Mouse (Mus musculus): ENCODE data around the gene Il20ra. TPM values are rescaled to one million over a fixed set of nuclear protein-coding genes. Genes with fewer than 3 reads are reported as not detected.
"Not testable (repeated sequence)": the region's sequence is repeated elsewhere in the genome, so short reads cannot be mapped to it uniquely, and the experiment has no call there.

Gene Il20ra
- total and polyA plus RNA-seq, 2 experiments from 2014 or later = 0.71 to 1.1 TPM

GRCm38 (mm10) chr10:19711020-19711419, 1.4 kb upstream of the Il20ra start:
- DNase-seq (ENCODE audit: low spot score) = no peak
- Histone ChIP-seq H3K9me3 (ENCODE audit: low read length) (no peaks in the 10 kb centered on the region), H3K27me3 (ENCODE audit: insufficient read depth, low read length) (0 out of 2 replicates have a peak, but pooled peaks cover 3% of the 10 kb centered on the region), H3K4me1 (ENCODE audit: insufficient read depth, low read length) (no peaks in the 10 kb centered on the region), H3K4me2 (ENCODE audit: low read depth, low read length) (no peak overlapping the region), H3K36me3 (ENCODE audit: insufficient read depth, low read length) (no peaks in the 10 kb centered on the region), H3K27ac (no peak overlapping the region), H3K4me3 (ENCODE audit: low read length) (no peak overlapping the region), H3K9ac (replicated peaks; ENCODE audit: low read length) (no peak overlapping the region)
- TF ChIP-seq CTCF (IDR thresholded peaks at IDR 0.05; ENCODE audit: low read depth) = no peak
- WGBS = 84% methylated on average over 3 of the region's 3 CpGs
- ATAC-seq = no peak

DNA sequence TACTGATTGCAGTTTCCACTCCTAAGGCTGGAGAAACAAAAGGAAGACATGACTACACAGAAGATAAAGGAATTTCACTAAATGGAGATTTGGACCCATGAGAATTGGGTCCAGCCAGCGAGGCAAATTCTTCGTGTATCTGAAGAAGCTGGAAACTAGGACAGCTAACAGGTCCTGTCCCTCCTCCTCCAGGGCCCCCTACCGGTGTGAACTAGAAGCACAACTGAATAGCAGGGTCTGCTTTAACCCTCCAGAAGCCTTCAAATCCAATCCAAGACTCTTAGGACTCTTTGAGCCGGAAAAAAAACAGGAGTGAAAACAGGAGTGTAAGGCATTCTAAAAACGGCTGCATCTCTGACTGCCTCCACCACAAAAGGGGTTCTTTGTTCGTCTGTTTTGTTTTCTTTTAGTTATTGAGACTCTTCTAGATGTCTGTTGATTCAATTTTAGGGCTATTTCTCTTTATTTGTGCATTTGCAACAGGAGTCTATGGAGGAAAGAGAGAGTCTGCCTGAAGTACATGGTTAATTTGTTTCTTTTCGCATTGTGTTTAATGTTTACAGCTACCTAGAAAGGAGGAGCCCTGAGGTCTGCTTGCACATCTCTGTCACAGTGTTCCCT, 709 bp upstream of the Il20ra start:
- no peak overlapping the region for H3K27ac ChIP-seq
- 36% methylated on average over 7 of the region's 7 CpGs for WGBS
- H3K9ac ChIP-seq (replicated peaks; ENCODE audit: low read length) = no peak overlapping the region
- DNase-seq (ENCODE audit: low spot score) = peak; percentile 50
- TF ChIP-seq CTCF (IDR thresholded peaks at IDR 0.05; ENCODE audit: low read depth) = peak; percentile 55
- no peak overlapping the region; the same call in 1 of the 2 replicates for H3K4me3 ChIP-seq (ENCODE audit: low read length)
- no peak for ATAC-seq
- peak overlapping the region; percentile 94 for H3K4me2 ChIP-seq (ENCODE audit: low read depth, low read length)
- H3K27me3 ChIP-seq (ENCODE audit: insufficient read depth, low read length) = 0 out of 2 replicates have a peak, but pooled peaks cover 3% of the 10 kb centered on the region
- no peaks in the 10 kb centered on the region for H3K36me3 ChIP-seq (ENCODE audit: insufficient read depth, low read length)
- H3K9me3 ChIP-seq (ENCODE audit: low read length) = no peaks in the 10 kb centered on the region
- no peaks in the 10 kb centered on the region for H3K4me1 ChIP-seq (ENCODE audit: insufficient read depth, low read length)

DNA sequence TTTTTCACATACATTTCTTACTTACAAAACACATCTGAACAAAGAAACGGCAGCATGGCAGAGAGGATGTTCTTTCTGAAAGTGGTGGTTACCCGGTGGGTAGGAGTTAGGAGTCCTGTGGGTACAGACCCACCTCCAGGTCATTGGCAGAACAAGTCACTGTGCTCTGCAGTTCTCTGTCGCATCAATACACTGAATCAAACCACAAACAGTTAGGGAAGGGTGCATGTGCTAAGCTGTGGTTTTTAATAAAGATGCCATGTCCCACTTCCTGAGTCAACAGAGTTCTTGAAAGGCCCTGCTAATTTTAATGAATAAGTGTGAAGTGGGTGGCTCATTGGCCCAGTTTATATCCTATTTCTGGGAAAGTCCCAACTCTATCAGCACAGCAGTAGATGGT, 6.3 kb downstream of the Il20ra start:
- Histone ChIP-seq H3K4me3 (ENCODE audit: low read length) (no peak overlapping the region), H3K9ac (replicated peaks; ENCODE audit: low read length) (no peak overlapping the region), H3K27ac (no peak overlapping the region), H3K36me3 (ENCODE audit: insufficient read depth, low read length) (no peaks in the 10 kb centered on the region), H3K27me3 (ENCODE audit: insufficient read depth, low read length) (no peaks in the 10 kb centered on the region), H3K4me1 (ENCODE audit: insufficient read depth, low read length) (no peaks in the 10 kb centered on the region), H3K9me3 (ENCODE audit: low read length) (no peaks in the 10 kb centered on the region), H3K4me2 (ENCODE audit: low read depth, low read length) (no peak overlapping the region)
- WGBS = 87% methylated on average over 3 of the region's 3 CpGs
- no peak for DNase-seq (ENCODE audit: low spot score)
- TF ChIP-seq CTCF (IDR thresholded peaks at IDR 0.05; ENCODE audit: low read depth) = no peak
- no peak for ATAC-seq

- TF ChIP-seq CTCF (IDR thresholded peaks at IDR 0.05; ENCODE audit: low read depth) = no peak
- Histone ChIP-seq H3K9me3 (ENCODE audit: low read length) (no peaks in the 10 kb centered on the region), H3K27ac (no peak overlapping the region), H3K36me3 (ENCODE audit: insufficient read depth, low read length) (no peaks in the 10 kb centered on the region), H3K4me3 (ENCODE audit: low read length) (no peak overlapping the region), H3K4me1 (ENCODE audit: insufficient read depth, low read length) (no peaks in the 10 kb centered on the region), H3K4me2 (ENCODE audit: low read depth, low read length) (no peak overlapping the region), H3K9ac (replicated peaks; ENCODE audit: low read length) (no peak overlapping the region), H3K27me3 (ENCODE audit: insufficient read depth, low read length) (no peaks in the 10 kb centered on the region)
- WGBS = 41% methylated on average over 3 of the region's 3 CpGs
- ATAC-seq (no peak), DNase-seq (ENCODE audit: low spot score) (no peak)
Observed at GRCm38 (mm10) chr10:19722320-19722719, 9.9 kb downstream of the Il20ra start.

- no peak for TF ChIP-seq CTCF (IDR thresholded peaks at IDR 0.05; ENCODE audit: low read depth)
- no peak for ATAC-seq
- Histone ChIP-seq H3K9me3 (ENCODE audit: low read length) (no peaks in the 10 kb centered on the region), H3K27ac (no peak overlapping the region), H3K27me3 (ENCODE audit: insufficient read depth, low read length) (no peaks in the 10 kb centered on the region), H3K4me3 (ENCODE audit: low read length) (no peak overlapping the region), H3K4me1 (ENCODE audit: insufficient read depth, low read length) (no peaks in the 10 kb centered on the region), H3K36me3 (ENCODE audit: insufficient read depth, low read length) (no peaks in the 10 kb centered on the region), H3K4me2 (ENCODE audit: low read depth, low read length) (no peak overlapping the region), H3K9ac (replicated peaks; ENCODE audit: low read length) (no peak overlapping the region)
- WGBS = 94% methylated on average over 11 of the region's 11 CpGs
- no peak for DNase-seq (ENCODE audit: low spot score)
Observed at GRCm38 (mm10) chr10:19724158-19724832, 11.9 kb downstream of the Il20ra start.

DNA sequence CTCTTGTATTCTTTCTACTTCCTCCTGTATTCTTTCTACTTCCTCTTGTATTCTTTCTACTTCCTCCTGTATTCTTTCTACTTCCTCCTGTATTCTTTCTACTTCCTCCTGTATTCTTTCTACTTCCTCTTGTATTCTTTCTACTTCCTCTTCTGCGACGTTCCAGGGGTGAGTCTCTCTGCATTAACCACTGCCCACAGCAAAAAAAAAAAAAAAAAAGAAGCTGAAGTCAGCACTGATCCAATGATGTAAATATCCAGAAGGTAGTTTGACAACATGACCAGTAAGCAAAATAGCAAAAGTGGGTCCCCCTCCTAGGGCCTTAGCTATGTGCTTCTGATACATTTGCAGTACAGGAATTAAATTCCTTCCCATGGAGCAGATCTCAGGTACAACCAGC, 26.1 kb downstream of the Il20ra start:
- H3K4me3 ChIP-seq (ENCODE audit: low read length); ATAC-seq; H3K4me2 ChIP-seq (ENCODE audit: low read depth, low read length); H3K36me3 ChIP-seq (ENCODE audit: insufficient read depth, low read length); H3K4me1 ChIP-seq (ENCODE audit: insufficient read depth, low read length); H3K27me3 ChIP-seq (ENCODE audit: insufficient read depth, low read length); H3K9me3 ChIP-seq (ENCODE audit: low read length); DNase-seq (ENCODE audit: low spot score); H3K27ac ChIP-seq; H3K9ac ChIP-seq (replicated peaks; ENCODE audit: low read length): not testable (repeated sequence)
- WGBS = 87% methylated on average over 2 of the region's 2 CpGs

DNA sequence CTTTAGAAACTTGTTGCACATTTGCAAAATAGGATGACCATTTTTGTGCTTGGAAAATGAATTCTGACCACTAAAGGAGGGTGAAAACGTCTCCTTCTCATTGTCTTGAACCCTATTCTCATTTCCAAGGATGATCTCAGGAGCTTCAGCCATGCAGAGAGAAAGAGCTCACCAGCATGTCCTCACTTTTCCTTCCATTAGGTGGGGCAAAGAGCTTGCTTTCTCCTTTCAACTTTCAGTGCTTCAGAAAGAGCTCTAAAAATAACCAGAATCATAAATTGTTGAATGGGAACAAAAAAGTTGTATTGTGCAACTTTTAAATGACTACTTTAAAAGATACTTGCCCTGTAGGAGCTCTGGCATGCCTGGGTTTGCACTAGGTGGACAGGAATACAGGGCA, 33.3 kb downstream of the Il20ra start:
- Histone ChIP-seq H3K27ac (no peak overlapping the region), H3K9me3 (ENCODE audit: low read length) (no peaks in the 10 kb centered on the region), H3K27me3 (ENCODE audit: insufficient read depth, low read length) (no peaks in the 10 kb centered on the region), H3K4me2 (ENCODE audit: low read depth, low read length) (no peak overlapping the region), H3K4me1 (ENCODE audit: insufficient read depth, low read length) (no peaks in the 10 kb centered on the region), H3K36me3 (ENCODE audit: insufficient read depth, low read length) (no peaks in the 10 kb centered on the region), H3K9ac (replicated peaks; ENCODE audit: low read length) (no peak overlapping the region), H3K4me3 (ENCODE audit: low read length) (no peak overlapping the region)
- no peak for ATAC-seq
- WGBS = 46% methylated on average over 1 of the region's 1 CpGs
- TF ChIP-seq CTCF (IDR thresholded peaks at IDR 0.05; ENCODE audit: low read depth) = peak; percentile 51
- DNase-seq (ENCODE audit: low spot score) = peak; percentile 22
